Mouse (Mus musculus) mouse embryonic stem cell (cell line): Measurements from ENCODE around the gene Olfr958.

Source experiments
- in situ Hi-C, 2 experiments: fragments of 300-500 bp; cut with MboI; formaldehyde crosslinking; loops; 1 replicate in 1 of 2; 3 replicates in 1 of 2; pipeline ENCODE4 v1.14.3; 2019 to 2020; ENCODE audit warnings: low sequenced_read_pairs in 2 of 2, low pct_unique_long_range_greater_than_20kb in 1 of 2, mixed read lengths in 1 of 2; ENCODE audit not compliant: unreplicated experiment in 1 of 2

The Olfr958 gene

GRCm38 (mm10) chr9:39553946-39554345 is at the start of gene Olfr958:
Gene Olfr958, minus strand, starts transcription at chr9:39554054.
- in situ Hi-C loops: no loop called here

GRCm38 (mm10) chr9:39603333-39603845 is 49.5 kb upstream of the Olfr958 start:
- in situ Hi-C loops: no loop called here

- in situ Hi-C loops: no loop called here
Measured at GRCm38 (mm10) chr9:39602536-39603332, 48.9 kb upstream of the Olfr958 start.

- in situ Hi-C loops: no loop called here
Measured at GRCm38 (mm10) chr9:39577050-39577449, 23.2 kb upstream of the Olfr958 start.

GRCm38 (mm10) chr9:39575469-39575868 is 21.6 kb upstream of the Olfr958 start, which contains the start of gene Olfr959:
Gene Olfr959, minus strand, starts transcription at chr9:39575569.
- in situ Hi-C loops: no loop called here

- in situ Hi-C loops: no loop called here
Measured at GRCm38 (mm10) chr9:39558349-39558647, 4.4 kb upstream of the Olfr958 start.

GRCm38 (mm10) chr9:39557529-39558348 is 3.9 kb upstream of the Olfr958 start:
- in situ Hi-C loops: no loop called here

- in situ Hi-C loops: no loop called here
Measured at GRCm38 (mm10) chr9:39550806-39551205, 3.0 kb downstream of the Olfr958 start.

GRCm38 (mm10) chr9:39523616-39524285 is 30.1 kb downstream of the Olfr958 start:
- in situ Hi-C loops: no loop called here

GRCm38 (mm10) chr9:39518595-39518994 is 35.3 kb downstream of the Olfr958 start:
- in situ Hi-C loops: no loop called here

- in situ Hi-C loops: no loop called here
Measured at GRCm38 (mm10) chr9:39515531-39515930, 38.3 kb downstream of the Olfr958 start, which contains the start of gene Olfr957. Gene Olfr957, minus strand, starts transcription at chr9:39515809.

GRCm38 (mm10) chr9:39509412-39509811 is 44.4 kb downstream of the Olfr958 start:
- in situ Hi-C loops: no loop called here

GRCm38 (mm10) chr9:39508998-39509397 is 44.9 kb downstream of the Olfr958 start:
- in situ Hi-C loops: no loop called here
